Mouse (Mus musculus): ENCODE results near the gene Prss23.

- TF ChIP-seq EP300 (optimal IDR thresholded peaks at IDR 0.05) (no peak), CTCF (IDR thresholded peaks at IDR 0.05; ENCODE audit: low read depth) (peak; percentile 88)
Measured at GRCm38 (mm10) chr7:89499516-89500307, 27.3 kb downstream of the Prss23 start.

Measured in stomach, postnatal 0 days (tissue).